Mouse (Mus musculus): Measurements from ENCODE around the gene Grb10. TPM values are rescaled to one million over a fixed set of nuclear protein-coding genes. Genes with fewer than 3 reads are reported as not detected.

Grb10 gene
- total and polyA plus RNA-seq, 2 experiments, result 3.0 to 4.0 TPM

DNA sequence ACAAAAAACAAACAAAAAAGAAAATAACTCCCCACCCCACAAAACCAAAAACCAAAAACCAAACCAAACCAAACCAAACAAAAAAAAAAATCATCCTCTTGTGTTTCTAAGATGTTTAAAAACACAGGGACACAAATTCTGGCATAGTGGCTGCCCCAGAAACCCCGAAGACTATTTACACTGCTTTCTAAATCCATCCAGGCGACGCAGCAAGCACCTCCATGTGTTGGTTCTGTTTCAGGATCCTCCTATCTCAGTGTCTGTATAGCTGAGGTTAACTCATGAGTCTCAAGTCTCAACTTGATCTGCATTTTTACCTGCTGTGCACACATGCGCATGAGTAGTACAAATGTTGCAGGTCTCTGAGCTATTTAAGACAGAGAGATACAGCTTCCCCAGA, 1.9 kb upstream of the Grb10 start:
- no peak for DNase-seq (ENCODE audit: extremely low read depth, low read depth, low spot score)
- 82% methylated on average over 4 of the region's 4 CpGs for WGBS
- no peak overlapping the region for H3K4me3 ChIP-seq (ENCODE audit: insufficient read depth, low read depth, low read length)
- no peaks in the 10 kb centered on the region for H3K4me1 ChIP-seq (ENCODE audit: control insufficient read depth, insufficient read depth, low read length)
- peaks cover 20% of the 10 kb centered on the region for H3K27me3 ChIP-seq (ENCODE audit: control insufficient read depth, insufficient read depth, low read length)
- no peak overlapping the region for H3K27ac ChIP-seq (replicated peaks; ENCODE audit: insufficient read depth, low read depth, low read length)
- no peaks in the 10 kb centered on the region for H3K36me3 ChIP-seq (ENCODE audit: control insufficient read depth, insufficient read depth, low read length)
- TF ChIP-seq POLR2A (IDR thresholded peaks at IDR 0.05; ENCODE audit: extremely low read depth, insufficient read depth, low read length) (no peak), CTCF (IDR thresholded peaks at IDR 0.05; ENCODE audit: low read depth, low read length) (no peak)
- no peak overlapping the region for H3K9ac ChIP-seq (ENCODE audit: low read depth, low read length)
- no peaks in the 10 kb centered on the region for H3K79me2 ChIP-seq (ENCODE audit: control insufficient read depth, insufficient read depth, low read length)

DNA sequence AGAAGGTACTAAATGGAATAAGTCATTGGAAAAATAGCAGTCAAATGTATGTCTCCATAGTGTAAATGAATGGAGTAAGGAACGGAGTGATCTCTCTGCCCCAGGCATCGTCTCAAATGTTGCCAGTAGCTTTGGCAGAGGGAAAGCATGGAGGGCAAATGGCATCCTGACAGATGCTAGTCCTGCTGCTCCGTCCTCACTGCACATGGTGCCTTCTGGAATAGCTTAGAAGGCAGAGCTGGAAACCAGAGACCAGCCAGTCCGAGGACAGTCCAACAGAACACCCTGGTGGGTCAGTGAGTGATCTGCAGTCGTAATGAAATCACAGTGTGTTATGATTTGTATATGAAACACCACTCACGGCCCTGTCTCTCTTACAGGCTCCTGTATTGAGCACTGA, 1.3 kb upstream of the Grb10 start:
- WGBS, result 72% methylated on average over 6 of the region's 6 CpGs
- H3K4me1 ChIP-seq (ENCODE audit: control insufficient read depth, insufficient read depth, low read length), result no peaks in the 10 kb centered on the region
- H3K36me3 ChIP-seq (ENCODE audit: control insufficient read depth, insufficient read depth, low read length), result no peaks in the 10 kb centered on the region
- no peaks in the 10 kb centered on the region; the same call in 1 of the 2 replicates for H3K79me2 ChIP-seq (ENCODE audit: control insufficient read depth, insufficient read depth, low read length)
- no peak overlapping the region for H3K4me3 ChIP-seq (ENCODE audit: insufficient read depth, low read depth, low read length)
- TF ChIP-seq CTCF (IDR thresholded peaks at IDR 0.05; ENCODE audit: low read depth, low read length) (no peak), POLR2A (IDR thresholded peaks at IDR 0.05; ENCODE audit: extremely low read depth, insufficient read depth, low read length) (no peak)
- no peak overlapping the region for H3K27ac ChIP-seq (replicated peaks; ENCODE audit: insufficient read depth, low read depth, low read length)
- no peak overlapping the region for H3K9ac ChIP-seq (ENCODE audit: low read depth, low read length)
- peaks cover 20% of the 10 kb centered on the region for H3K27me3 ChIP-seq (ENCODE audit: control insufficient read depth, insufficient read depth, low read length)
- no peak for DNase-seq (ENCODE audit: extremely low read depth, low read depth, low spot score)

DNA sequence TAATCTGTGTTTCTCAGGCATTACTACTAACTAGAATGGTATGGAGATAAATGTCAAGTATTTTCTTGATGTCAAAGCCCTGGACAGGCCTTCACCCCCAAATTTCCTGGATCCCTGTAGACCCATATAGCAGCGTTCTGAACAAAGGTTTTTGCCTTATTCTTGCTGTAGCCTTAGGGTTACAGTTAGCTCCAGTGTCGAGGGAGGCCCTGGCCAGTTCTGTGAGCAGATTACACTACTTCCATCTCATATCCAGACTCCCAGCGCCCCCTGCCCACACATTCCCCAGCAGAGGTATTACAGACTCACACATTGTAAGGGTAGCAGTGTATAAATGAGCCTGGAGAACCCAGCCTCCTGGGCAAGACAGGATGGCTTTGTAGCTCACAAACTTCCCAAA, 615 bp upstream of the Grb10 start:
- WGBS, result 41% methylated on average over 3 of the region's 3 CpGs
- Histone ChIP-seq H3K27me3 (ENCODE audit: control insufficient read depth, insufficient read depth, low read length) (peaks cover 20% of the 10 kb centered on the region), H3K4me3 (ENCODE audit: insufficient read depth, low read depth, low read length) (no peak overlapping the region), H3K9ac (ENCODE audit: low read depth, low read length) (no peak overlapping the region), H3K4me1 (ENCODE audit: control insufficient read depth, insufficient read depth, low read length) (no peaks in the 10 kb centered on the region), H3K27ac (replicated peaks; ENCODE audit: insufficient read depth, low read depth, low read length) (no peak overlapping the region), H3K79me2 (ENCODE audit: control insufficient read depth, insufficient read depth, low read length) (no peaks in the 10 kb centered on the region; the same call in 1 of the 2 replicates), H3K36me3 (ENCODE audit: control insufficient read depth, insufficient read depth, low read length) (no peaks in the 10 kb centered on the region)
- DNase-seq (ENCODE audit: extremely low read depth, low read depth, low spot score), result no peak
- no peak for TF ChIP-seq POLR2A (IDR thresholded peaks at IDR 0.05; ENCODE audit: extremely low read depth, insufficient read depth, low read length)
- TF ChIP-seq CTCF (IDR thresholded peaks at IDR 0.05; ENCODE audit: low read depth, low read length), result no peak

DNA sequence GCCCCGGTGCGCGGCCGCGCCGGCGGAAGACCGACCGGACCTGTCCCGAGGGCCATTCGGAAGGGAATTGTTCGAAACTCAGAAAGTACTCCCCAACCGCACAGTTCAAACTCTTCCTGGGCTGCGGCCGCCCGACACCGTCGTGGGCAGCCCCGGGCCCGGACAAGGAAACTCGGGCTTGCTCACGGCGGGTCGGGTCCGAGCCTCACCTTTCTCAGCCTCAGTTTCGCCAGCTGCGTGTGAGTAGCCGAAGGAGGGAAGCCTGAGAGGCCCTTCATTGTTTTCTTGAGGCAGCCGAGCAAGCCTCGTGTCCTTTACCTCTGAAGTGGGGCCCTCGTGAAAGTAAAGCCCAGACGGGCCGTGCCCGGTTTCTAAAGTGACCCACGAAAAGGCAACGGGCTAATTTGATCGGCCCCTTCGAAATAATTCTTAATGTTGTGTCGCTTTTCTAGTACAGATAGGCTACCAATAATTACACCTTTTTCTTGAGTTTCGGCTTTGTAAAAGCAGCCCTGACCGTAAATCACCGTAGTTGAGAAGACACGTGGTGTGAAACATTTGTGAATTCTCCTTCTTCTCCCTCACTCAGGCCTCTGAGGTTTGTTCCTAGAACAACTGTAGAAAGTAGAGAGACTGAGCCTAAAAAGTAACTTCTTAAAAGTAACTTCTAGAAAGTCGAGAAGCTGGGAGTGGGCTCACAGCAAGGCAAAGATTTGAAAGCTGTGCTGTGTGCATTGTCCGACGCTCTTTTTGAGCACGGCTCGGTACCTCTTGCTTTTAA, 604 bp downstream of the Grb10 start:
- H3K27me3 ChIP-seq (ENCODE audit: control insufficient read depth, insufficient read depth, low read length), result peaks cover 20% of the 10 kb centered on the region
- 10% methylated on average over 48 of the region's 48 CpGs for WGBS

DNA sequence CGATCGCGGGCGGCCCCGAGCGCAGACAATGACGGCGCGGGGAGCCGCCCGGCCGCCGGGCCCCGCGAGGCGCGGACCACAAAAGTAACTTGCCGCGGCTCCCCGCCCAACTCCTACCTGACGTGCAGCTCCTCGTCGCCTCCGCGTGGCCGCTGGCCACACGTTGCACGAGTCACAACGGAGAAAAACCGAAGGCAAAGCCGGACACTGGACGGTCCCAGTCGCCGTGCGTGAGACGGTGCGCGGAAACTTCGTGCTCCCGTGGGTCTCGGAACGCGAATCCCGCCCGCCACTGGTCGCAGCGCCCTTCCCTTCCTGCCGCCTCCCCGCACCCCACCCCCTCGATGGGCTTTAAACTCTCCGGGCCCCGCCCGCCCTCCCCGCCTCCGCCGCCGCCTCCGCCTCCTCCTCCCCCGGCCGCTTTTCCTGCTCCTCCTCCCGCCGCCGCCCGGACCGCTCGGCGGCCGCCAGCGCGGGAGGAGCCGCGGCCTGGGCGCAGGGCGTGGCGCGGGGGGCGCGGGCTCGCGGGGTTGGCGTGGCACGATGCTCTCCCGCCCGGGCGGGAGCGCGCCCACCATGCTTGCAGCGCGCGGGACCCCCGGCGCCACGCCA, 1.3 kb downstream of the Grb10 start:
- H3K36me3 ChIP-seq (ENCODE audit: control insufficient read depth, insufficient read depth, low read length), result no peaks in the 10 kb centered on the region
- no peak for DNase-seq (ENCODE audit: extremely low read depth, low read depth, low spot score)
- TF ChIP-seq CTCF (IDR thresholded peaks at IDR 0.05; ENCODE audit: low read depth, low read length) (no peak), POLR2A (IDR thresholded peaks at IDR 0.05; ENCODE audit: extremely low read depth, insufficient read depth, low read length) (peak; percentile 45; the same call in 1 of the 2 replicates)
- no peak overlapping the region for H3K27ac ChIP-seq (replicated peaks; ENCODE audit: insufficient read depth, low read depth, low read length)
- peak overlapping the region; percentile 62 for H3K4me3 ChIP-seq (ENCODE audit: insufficient read depth, low read depth, low read length)
- H3K4me1 ChIP-seq (ENCODE audit: control insufficient read depth, insufficient read depth, low read length), result no peaks in the 10 kb centered on the region
- H3K9ac ChIP-seq (ENCODE audit: low read depth, low read length), result peak overlapping the region; percentile 57; the same call in 1 of the 2 replicates
- no peaks in the 10 kb centered on the region; the same call in 1 of the 2 replicates for H3K79me2 ChIP-seq (ENCODE audit: control insufficient read depth, insufficient read depth, low read length)
- WGBS, result 3% methylated on average over 82 of the region's 93 CpGs
- peaks cover 20% of the 10 kb centered on the region for H3K27me3 ChIP-seq (ENCODE audit: control insufficient read depth, insufficient read depth, low read length)

More for the DNA sequence above, 604 bp downstream of the Grb10 start:
- no peaks in the 10 kb centered on the region for H3K4me1 ChIP-seq (ENCODE audit: control insufficient read depth, insufficient read depth, low read length)
- peak overlapping the region; percentile 57; the same call in 1 of the 2 replicates for H3K9ac ChIP-seq (ENCODE audit: low read depth, low read length)
- H3K36me3 ChIP-seq (ENCODE audit: control insufficient read depth, insufficient read depth, low read length), result no peaks in the 10 kb centered on the region
- TF ChIP-seq CTCF (IDR thresholded peaks at IDR 0.05; ENCODE audit: low read depth, low read length), result no peak
- TF ChIP-seq POLR2A (IDR thresholded peaks at IDR 0.05; ENCODE audit: extremely low read depth, insufficient read depth, low read length), result no peak
- no peak for DNase-seq (ENCODE audit: extremely low read depth, low read depth, low spot score)
- no peak overlapping the region for H3K27ac ChIP-seq (replicated peaks; ENCODE audit: insufficient read depth, low read depth, low read length)
- no peaks in the 10 kb centered on the region; the same call in 1 of the 2 replicates for H3K79me2 ChIP-seq (ENCODE audit: control insufficient read depth, insufficient read depth, low read length)
- peak overlapping the region; percentile 40 for H3K4me3 ChIP-seq (ENCODE audit: insufficient read depth, low read depth, low read length)

All from liver, adult 2 months (tissue).